Mouse (Mus musculus) midbrain, embryonic 13.5 days (tissue): ENCODE measurements around the gene Plcl2. TPM values are rescaled to one million over a fixed set of nuclear protein-coding genes. Genes with fewer than 3 reads are reported as not detected.

Source experiments
- ATAC-seq: fragments of 200-750 bp; cut with Nextera tagmentation; 2 replicates; pipeline ENCODE4 v1.8.0; 2017; ENCODE audit warnings: mild to moderate bottlenecking, moderate TSS enrichment, moderate library complexity
- H3K27ac ChIP-seq: fragments of 300-500 bp; sonication (generic); 2 replicates; pipeline ENCODE4 v1.5.1; 2015; ENCODE audit warnings: inconsistent platforms, mild to moderate bottlenecking, moderate library complexity
- H3K27me3 ChIP-seq: fragments of 300-500 bp; sonication (generic); 2 replicates; pipeline ENCODE4 v1.6.1; 2015; ENCODE audit warnings: mild to moderate bottlenecking, inconsistent platforms
- H3K36me3 ChIP-seq: fragments of 300-500 bp; sonication (generic); 2 replicates; pipeline ENCODE4 v1.6.1; 2015; ENCODE audit warnings: mild to moderate bottlenecking, inconsistent platforms
- H3K4me1 ChIP-seq: fragments of 300-500 bp; sonication (generic); replicated peaks from 2 replicates; pipeline ENCODE4 v1.6.1; 2015; ENCODE audit warnings: inconsistent platforms
- H3K4me2 ChIP-seq: fragments of 300-500 bp; sonication (generic); replicated peaks from 2 replicates; pipeline ENCODE4 v1.6.1; 2015; ENCODE audit warnings: moderate library complexity, mild to moderate bottlenecking, inconsistent platforms
- H3K4me3 ChIP-seq: fragments of 300-500 bp; sonication (generic); replicated peaks from 2 replicates; pipeline ENCODE4 v1.5.1; 2015; ENCODE audit warnings: mild to moderate bottlenecking, inconsistent platforms
- H3K9ac ChIP-seq: fragments of 300-500 bp; sonication (generic); replicated peaks from 2 replicates; pipeline ENCODE4 v1.6.1; 2015; ENCODE audit warnings: mild to moderate bottlenecking, inconsistent platforms
- H3K9me3 ChIP-seq: fragments of 300-500 bp; sonication (generic); 2 replicates; pipeline ENCODE4 v1.6.1; 2016; ENCODE audit warnings: mild to moderate bottlenecking, inconsistent platforms
- WGBS: fragments of 180-500 bp; shearing (Covaris S2); methylation state at CpG from one replicate; pipeline ENCODE4 v1.1.7; 2015; 5-methylcytosine and 5-hydroxymethylcytosine counted together
- polyA plus RNA-seq: library from polyadenylated mRNA; unstranded; fragments of >200 nt; fragmentation: Nextera tagmentation; extraction: Ambion mirVana; gene quantifications from 2 replicates; pipeline ENCODE4 v1.2.1, GENCODE M21; 2015

The Plcl2 gene
- polyA plus RNA-seq = 7.5 and 8.0 TPM in 2 replicates

DNA sequence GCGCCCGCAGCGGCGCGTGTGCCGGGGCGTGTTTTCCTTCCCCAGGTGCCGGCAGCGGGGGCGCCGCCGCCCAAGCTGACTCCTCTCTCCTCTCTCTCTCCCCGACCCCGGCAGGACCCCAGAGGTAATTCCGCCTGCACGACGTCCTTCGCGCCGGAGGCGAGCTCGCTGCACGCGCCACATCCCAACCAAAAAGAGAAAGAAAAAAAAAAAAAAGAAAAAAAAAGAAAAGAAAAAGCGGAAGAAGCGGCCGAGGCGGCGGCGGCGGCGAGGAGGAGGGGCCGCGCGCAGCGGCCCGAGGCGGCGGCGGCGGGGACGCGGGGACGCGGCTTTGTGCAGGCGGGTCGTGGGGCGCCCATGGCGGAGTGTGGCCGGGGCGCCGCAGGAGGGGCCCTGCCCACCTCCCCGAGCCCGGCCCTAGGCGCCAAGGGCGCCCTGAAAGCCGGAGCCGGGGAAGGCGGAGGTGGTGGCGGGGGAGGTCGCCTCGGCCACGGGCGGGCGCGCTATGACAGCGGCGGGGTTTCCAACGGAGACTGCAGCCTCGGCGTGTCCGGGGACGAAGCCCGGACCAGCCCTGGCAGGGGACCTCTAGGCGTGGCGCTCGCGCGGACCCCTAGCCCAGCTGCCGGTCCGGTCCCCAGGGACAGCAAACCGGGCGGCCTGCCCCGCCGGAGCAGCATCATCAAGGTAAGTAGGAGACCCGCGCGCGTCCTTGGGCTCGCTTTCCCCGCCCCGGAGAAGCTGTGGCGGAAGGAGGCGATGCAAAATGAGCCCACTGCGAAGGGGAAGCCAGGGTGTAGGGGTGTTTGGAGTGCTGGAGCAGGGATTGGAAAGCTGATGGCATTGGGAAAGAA, at the start of gene Plcl2:
Plcl2 (plus strand) TSS at position 153 of the 854 bp plus-strand sequence.
- peaks cover 21% of the 10 kb centered on the region for H3K4me1 ChIP-seq
- no peaks in the 10 kb centered on the region for H3K9me3 ChIP-seq
- peak within 1 kb of the TSS; percentile 96 for H3K27ac ChIP-seq
- no peaks in the 10 kb centered on the region for H3K36me3 ChIP-seq
- H3K4me3 ChIP-seq = peak within 1 kb of the TSS; percentile 88
- peak within 1 kb of the TSS; percentile 70 for H3K4me2 ChIP-seq
- H3K27me3 ChIP-seq = peaks cover 2% of the 10 kb centered on the region; the same call in 1 of the 2 replicates
- ATAC-seq = peak; percentile 79
- H3K9ac ChIP-seq = peak within 1 kb of the TSS; percentile 95
- under 1% methylated on average over 82 of the region's 95 CpGs for WGBS

DNA sequence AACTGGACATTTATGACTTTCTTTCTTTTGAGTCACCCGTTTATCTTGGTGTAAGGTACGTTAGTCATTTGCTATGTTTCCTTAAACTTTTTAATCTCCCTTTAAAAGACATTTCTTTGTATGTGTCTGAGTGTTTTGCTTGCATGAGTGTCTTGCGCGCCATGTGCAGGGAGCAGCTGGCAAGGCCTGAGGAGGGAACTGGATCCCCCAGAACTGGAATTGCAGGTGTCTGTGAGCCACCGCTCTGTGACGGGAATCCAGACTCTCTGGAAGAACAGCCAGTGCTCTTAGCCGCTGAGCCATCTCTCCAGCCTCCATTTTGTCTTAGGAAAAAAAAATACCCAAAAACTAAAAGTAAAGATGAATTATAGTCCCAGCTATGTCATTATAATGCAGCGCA, 48.9 kb upstream of the Plcl2 start:
- H3K4me2 ChIP-seq = no peak overlapping the region
- H3K27me3 ChIP-seq = no peaks in the 10 kb centered on the region
- 87% methylated on average over 8 of the region's 8 CpGs for WGBS
- no peak overlapping the region for H3K27ac ChIP-seq
- no peaks in the 10 kb centered on the region for H3K4me1 ChIP-seq
- H3K9me3 ChIP-seq = no peaks in the 10 kb centered on the region
- no peak overlapping the region for H3K4me3 ChIP-seq
- no peak for ATAC-seq
- H3K36me3 ChIP-seq = no peaks in the 10 kb centered on the region
- H3K9ac ChIP-seq = no peak overlapping the region

- Histone ChIP-seq H3K9me3 (no peaks in the 10 kb centered on the region), H3K27me3 (no peaks in the 10 kb centered on the region), H3K4me1 (peaks cover 18% of the 10 kb centered on the region), H3K4me2 (no peak overlapping the region), H3K9ac (no peak overlapping the region), H3K27ac (no peak overlapping the region), H3K4me3 (no peak overlapping the region), H3K36me3 (no peaks in the 10 kb centered on the region)
- no peak for ATAC-seq
- 89% methylated on average over 2 of the region's 2 CpGs for WGBS
Observed at GRCm38 (mm10) chr17:50467438-50467837, 41.8 kb upstream of the Plcl2 start.

DNA sequence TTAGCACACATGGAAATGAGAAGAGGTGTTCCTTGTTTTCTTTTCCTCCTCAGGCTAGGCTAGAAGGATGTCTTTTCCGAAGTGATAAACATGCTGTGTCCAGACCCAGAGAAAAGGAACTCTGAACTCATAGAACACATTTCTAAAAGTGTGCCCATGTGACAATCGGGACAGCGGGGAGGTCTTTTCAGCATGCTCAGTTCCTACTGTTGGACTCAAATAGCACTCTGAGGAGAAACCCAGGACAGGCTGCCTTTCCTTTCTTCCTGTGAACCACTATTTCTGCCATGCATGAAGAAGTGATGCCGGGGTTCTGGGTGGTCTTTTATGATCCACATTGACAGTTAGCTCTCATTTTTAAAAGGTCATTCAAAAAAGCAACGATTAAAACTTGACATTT, 40.1 kb upstream of the Plcl2 start:
- no peak for ATAC-seq
- H3K4me1 ChIP-seq = peaks cover 18% of the 10 kb centered on the region
- H3K27ac ChIP-seq = no peak overlapping the region
- H3K4me3 ChIP-seq = no peak overlapping the region
- no peaks in the 10 kb centered on the region for H3K36me3 ChIP-seq
- WGBS = 55% methylated on average over 5 of the region's 5 CpGs
- no peaks in the 10 kb centered on the region for H3K27me3 ChIP-seq
- H3K9ac ChIP-seq = no peak overlapping the region
- H3K4me2 ChIP-seq = no peak overlapping the region
- H3K9me3 ChIP-seq = no peaks in the 10 kb centered on the region

DNA sequence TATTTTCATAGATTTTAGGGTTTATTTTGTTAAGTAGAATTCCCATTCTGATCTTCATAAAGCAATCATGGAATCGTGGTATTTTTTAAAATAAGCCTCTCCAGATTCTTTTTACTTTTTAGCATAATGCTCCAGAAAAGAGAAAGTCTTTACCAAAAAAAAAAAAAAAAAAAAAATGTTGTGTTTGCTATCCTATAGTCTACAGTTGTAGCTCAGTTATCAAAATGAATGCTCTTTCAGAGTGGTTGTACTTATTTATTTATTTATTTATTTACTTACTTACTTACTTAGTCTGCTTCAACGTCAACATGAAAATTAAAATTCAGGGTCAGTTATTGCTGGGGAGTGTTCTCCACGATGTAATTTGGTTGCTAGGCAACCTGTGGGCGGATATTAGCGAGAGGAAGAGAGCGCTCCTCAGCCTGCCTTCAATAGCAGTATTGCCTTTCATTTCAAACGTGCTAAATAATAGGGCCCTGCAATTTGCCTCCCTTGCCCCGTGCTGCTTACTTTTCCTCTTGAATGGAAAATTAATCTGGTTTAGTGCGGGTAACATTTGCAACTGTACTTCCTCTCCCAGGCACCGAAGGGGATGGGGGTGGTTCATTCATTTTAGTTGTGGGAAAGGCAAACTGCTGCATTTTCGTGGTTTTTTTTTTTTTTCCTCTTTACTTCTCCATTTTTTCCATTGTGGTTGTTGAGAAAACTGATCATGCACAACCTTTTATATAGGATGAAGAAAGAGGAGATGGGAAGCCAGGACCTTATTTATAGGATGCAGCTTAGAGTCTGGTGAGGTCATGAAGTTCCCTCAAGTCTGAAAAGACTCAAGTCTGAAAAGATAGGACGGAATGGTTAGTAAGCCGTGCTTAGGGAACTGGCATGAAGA, 39.4 kb upstream of the Plcl2 start:
- Histone ChIP-seq H3K4me2 (peak overlapping the region; percentile 48), H3K4me3 (peak overlapping the region; percentile 28), H3K9me3 (no peaks in the 10 kb centered on the region), H3K4me1 (peaks cover 18% of the 10 kb centered on the region), H3K36me3 (no peaks in the 10 kb centered on the region), H3K9ac (no peak overlapping the region), H3K27ac (peak overlapping the region; percentile 70), H3K27me3 (no peaks in the 10 kb centered on the region)
- peak; percentile 86 for ATAC-seq
- 9% methylated on average over 13 of the region's 13 CpGs for WGBS

GRCm38 (mm10) chr17:50470432-50471078, 38.6 kb upstream of the Plcl2 start:
- Histone ChIP-seq H3K4me1 (peaks cover 18% of the 10 kb centered on the region), H3K27ac (peak overlapping the region; percentile 70), H3K4me3 (peak overlapping the region; percentile 28), H3K9ac (no peak overlapping the region), H3K4me2 (peak overlapping the region; percentile 48), H3K27me3 (no peaks in the 10 kb centered on the region), H3K9me3 (no peaks in the 10 kb centered on the region), H3K36me3 (no peaks in the 10 kb centered on the region)
- WGBS = 28% methylated on average over 16 of the region's 16 CpGs
- peak; percentile 62 for ATAC-seq

- no peaks in the 10 kb centered on the region for H3K36me3 ChIP-seq
- H3K9ac ChIP-seq = no peak overlapping the region
- no peak overlapping the region for H3K4me2 ChIP-seq
- H3K27ac ChIP-seq = no peak overlapping the region
- H3K4me1 ChIP-seq = peaks cover 18% of the 10 kb centered on the region
- H3K9me3 ChIP-seq = no peaks in the 10 kb centered on the region
- ATAC-seq = no peak
- no peak overlapping the region for H3K4me3 ChIP-seq
- 83% methylated on average over 3 of the region's 3 CpGs for WGBS
- no peaks in the 10 kb centered on the region for H3K27me3 ChIP-seq
Observed at GRCm38 (mm10) chr17:50471230-50471629, 38.0 kb upstream of the Plcl2 start.

DNA sequence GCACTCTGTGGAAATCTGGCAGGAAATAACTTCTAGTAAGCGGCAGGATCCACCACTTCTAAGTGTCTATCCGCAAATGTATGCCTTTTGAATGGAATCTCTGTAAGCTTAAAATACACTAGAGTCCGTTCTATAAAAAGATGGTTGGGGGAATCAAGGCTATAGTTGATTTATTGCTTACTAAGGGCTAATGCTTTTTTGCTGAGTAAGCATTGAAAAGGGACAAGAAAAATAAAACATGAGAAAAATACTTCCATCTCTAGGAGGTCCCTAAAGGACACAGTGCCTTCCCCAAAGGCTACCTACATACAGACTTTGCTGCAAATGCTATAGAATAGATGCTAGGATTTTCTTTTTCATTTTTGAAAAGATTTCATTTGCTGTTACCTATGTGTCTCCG, 31.9 kb upstream of the Plcl2 start:
- Histone ChIP-seq H3K36me3 (no peaks in the 10 kb centered on the region), H3K4me2 (no peak overlapping the region)
- WGBS = 91% methylated on average over 4 of the region's 4 CpGs

DNA sequence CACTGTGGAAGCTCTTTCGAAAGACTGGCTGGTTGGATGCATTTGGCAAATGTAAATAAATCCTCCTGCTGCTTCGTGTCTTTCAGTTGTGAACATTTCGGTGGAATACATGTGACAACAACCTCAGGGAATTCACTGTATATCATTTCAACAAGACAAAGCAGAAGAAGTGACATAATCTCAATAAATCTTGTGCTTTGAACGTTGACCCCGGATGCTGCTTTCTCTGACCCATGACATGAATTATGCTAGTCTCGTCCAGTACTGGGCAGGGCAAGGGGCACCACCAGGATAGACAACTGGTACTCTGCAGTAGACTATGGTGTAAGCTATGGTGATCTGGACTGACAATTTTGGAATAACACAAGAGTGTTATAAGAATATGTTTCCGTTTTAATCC, 28.3 kb upstream of the Plcl2 start:
- no peaks in the 10 kb centered on the region for H3K36me3 ChIP-seq
- no peaks in the 10 kb centered on the region for H3K4me1 ChIP-seq
- WGBS = 82% methylated on average over 7 of the region's 7 CpGs
- no peak for ATAC-seq
- no peaks in the 10 kb centered on the region for H3K27me3 ChIP-seq
- no peak overlapping the region for H3K4me2 ChIP-seq
- H3K27ac ChIP-seq = no peak overlapping the region
- H3K9me3 ChIP-seq = no peaks in the 10 kb centered on the region
- no peak overlapping the region for H3K9ac ChIP-seq
- no peak overlapping the region for H3K4me3 ChIP-seq

More for the DNA sequence above, 31.9 kb upstream of the Plcl2 start:
- no peaks in the 10 kb centered on the region for H3K27me3 ChIP-seq
- no peaks in the 10 kb centered on the region for H3K9me3 ChIP-seq
- ATAC-seq = no peak
- H3K27ac ChIP-seq = no peak overlapping the region
- H3K4me3 ChIP-seq = no peak overlapping the region
- no peaks in the 10 kb centered on the region for H3K4me1 ChIP-seq
- no peak overlapping the region for H3K9ac ChIP-seq

- Histone ChIP-seq H3K27me3 (no peaks in the 10 kb centered on the region), H3K4me2 (no peak overlapping the region), H3K4me3 (no peak overlapping the region), H3K27ac (no peak overlapping the region), H3K9ac (no peak overlapping the region), H3K9me3 (no peaks in the 10 kb centered on the region), H3K36me3 (no peaks in the 10 kb centered on the region), H3K4me1 (no peaks in the 10 kb centered on the region)
- no peak for ATAC-seq
- 86% methylated on average over 7 of the region's 7 CpGs for WGBS
Observed at GRCm38 (mm10) chr17:50483700-50484099, 25.5 kb upstream of the Plcl2 start.

DNA sequence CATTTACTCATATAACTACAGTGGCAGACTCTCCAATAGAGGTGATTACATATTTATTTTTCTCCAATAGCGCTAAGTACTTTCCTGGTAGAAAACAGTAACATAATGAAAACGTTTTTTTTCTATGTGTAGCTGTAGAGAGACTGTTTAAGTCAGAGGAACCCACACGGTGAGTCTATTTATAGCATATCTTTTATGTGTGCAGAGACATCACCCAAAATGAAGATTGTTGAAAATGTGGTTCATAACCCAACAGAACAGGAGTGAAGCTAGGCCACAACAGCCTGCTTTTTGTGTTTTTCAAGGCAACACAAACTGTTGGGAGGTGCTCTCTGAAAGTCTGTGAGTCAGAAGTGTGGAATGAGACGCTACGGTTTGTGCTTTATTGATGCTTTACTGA, 24.2 kb upstream of the Plcl2 start:
- Histone ChIP-seq H3K9ac (no peak overlapping the region), H3K4me2 (no peak overlapping the region), H3K36me3 (no peaks in the 10 kb centered on the region), H3K4me1 (no peaks in the 10 kb centered on the region), H3K27ac (no peak overlapping the region), H3K9me3 (no peaks in the 10 kb centered on the region), H3K4me3 (no peak overlapping the region), H3K27me3 (no peaks in the 10 kb centered on the region)
- WGBS = 85% methylated on average over 5 of the region's 5 CpGs
- ATAC-seq = no peak
